Mouse (Mus musculus) testis, adult 2 months (tissue): ENCODE measurements around the gene Gm11127. TPM values are rescaled to one million over a fixed set of nuclear protein-coding genes. Genes with fewer than 3 reads are reported as not detected.

Experiments used
- H3K27ac ChIP-seq: fragments of 200-500 bp; 2 replicates; pipeline ENCODE4 v1.5.1; 2012; ENCODE audit warnings: low read depth, low read length; ENCODE audit not compliant: control insufficient read depth, insufficient read depth
- H3K27me3 ChIP-seq: fragments of 200-500 bp; 2 replicates; pipeline ENCODE4 v1.6.1; 2012; ENCODE audit warnings: mild to moderate bottlenecking, low read length, moderate library complexity; ENCODE audit not compliant: control insufficient read depth, insufficient read depth
- H3K36me3 ChIP-seq: fragments of 200-500 bp; 2 replicates; pipeline ENCODE4 v1.6.1; 2012; ENCODE audit warnings: mild to moderate bottlenecking, low read length; ENCODE audit not compliant: control insufficient read depth, insufficient read depth
- H3K4me1 ChIP-seq: fragments of 200-500 bp; 2 replicates; pipeline ENCODE4 v1.6.1; 2012; ENCODE audit warnings: low read length; ENCODE audit not compliant: control insufficient read depth, insufficient read depth
- H3K4me3 ChIP-seq: fragments of 200-500 bp; 2 replicates; pipeline ENCODE4 v1.5.1; 2012; ENCODE audit warnings: low read depth, mild to moderate bottlenecking, low read length, moderate library complexity, mixed read lengths; ENCODE audit not compliant: control insufficient read depth
- CTCF ChIP-seq: fragments of 200-500 bp; IDR thresholded peaks from 2 replicates; pipeline ENCODE4 v1.5.1; 2012; ENCODE audit warnings: low read depth, mild to moderate bottlenecking, inconsistent platforms, low read length, moderate library complexity; ENCODE audit not compliant: control insufficient read depth, insufficient read depth, insufficient replicate concordance
- POLR2A ChIP-seq: fragments of 200-500 bp; IDR thresholded peaks from 2 replicates; pipeline ENCODE4 v1.6.1; 2012; ENCODE audit warnings: low read depth, mild to moderate bottlenecking, inconsistent platforms, low read length, moderate library complexity; ENCODE audit not compliant: control insufficient read depth
- polyA plus RNA-seq: library from polyadenylated mRNA; depleted of rRNA; stranded (reverse); fragments of >200 nt; gene quantifications from 2 replicates; pipeline ENCODE4 v1.2.3, GENCODE M21; 2012

Gene Gm11127
- polyA plus RNA-seq, 1 experiment, result 0.22 TPM

DNA sequence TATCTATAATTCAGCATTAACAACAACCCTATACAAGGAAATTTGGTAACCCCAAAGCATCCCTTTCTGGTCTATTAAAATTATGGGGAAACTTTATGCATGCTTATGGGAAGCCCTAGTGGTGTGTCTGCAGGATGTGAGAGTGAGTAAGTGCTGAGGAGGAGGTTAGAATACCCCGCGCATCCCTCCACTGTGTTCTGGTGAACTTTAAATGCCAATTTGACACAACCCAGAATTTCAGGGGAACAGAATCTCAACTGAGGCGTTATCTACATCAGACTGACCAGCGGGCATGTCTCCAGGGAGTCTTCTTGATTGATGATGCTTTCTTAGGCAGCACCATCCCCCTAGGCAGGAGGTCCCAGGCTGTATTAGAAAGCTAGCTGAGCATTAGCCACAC, 32.3 kb downstream of the Gm11127 start:
- H3K27me3 ChIP-seq, result no peaks in the 10 kb centered on the region
- no peak overlapping the region for H3K4me3 ChIP-seq
- H3K4me1 ChIP-seq, result no peaks in the 10 kb centered on the region
- no peak for TF ChIP-seq POLR2A
- TF ChIP-seq CTCF, result no peak
- no peaks in the 10 kb centered on the region for H3K36me3 ChIP-seq
- H3K27ac ChIP-seq, result no peak overlapping the region

GRCm38 (mm10) chr17:36025197-36025596, 33.0 kb downstream of the Gm11127 start:
- Histone ChIP-seq H3K27me3 (no peaks in the 10 kb centered on the region), H3K36me3 (no peaks in the 10 kb centered on the region), H3K4me3 (no peak overlapping the region), H3K27ac (no peak overlapping the region), H3K4me1 (0 out of 2 replicates have a peak, but pooled peaks cover 1% of the 10 kb centered on the region)
- no peak for TF ChIP-seq POLR2A
- TF ChIP-seq CTCF, result no peak

DNA sequence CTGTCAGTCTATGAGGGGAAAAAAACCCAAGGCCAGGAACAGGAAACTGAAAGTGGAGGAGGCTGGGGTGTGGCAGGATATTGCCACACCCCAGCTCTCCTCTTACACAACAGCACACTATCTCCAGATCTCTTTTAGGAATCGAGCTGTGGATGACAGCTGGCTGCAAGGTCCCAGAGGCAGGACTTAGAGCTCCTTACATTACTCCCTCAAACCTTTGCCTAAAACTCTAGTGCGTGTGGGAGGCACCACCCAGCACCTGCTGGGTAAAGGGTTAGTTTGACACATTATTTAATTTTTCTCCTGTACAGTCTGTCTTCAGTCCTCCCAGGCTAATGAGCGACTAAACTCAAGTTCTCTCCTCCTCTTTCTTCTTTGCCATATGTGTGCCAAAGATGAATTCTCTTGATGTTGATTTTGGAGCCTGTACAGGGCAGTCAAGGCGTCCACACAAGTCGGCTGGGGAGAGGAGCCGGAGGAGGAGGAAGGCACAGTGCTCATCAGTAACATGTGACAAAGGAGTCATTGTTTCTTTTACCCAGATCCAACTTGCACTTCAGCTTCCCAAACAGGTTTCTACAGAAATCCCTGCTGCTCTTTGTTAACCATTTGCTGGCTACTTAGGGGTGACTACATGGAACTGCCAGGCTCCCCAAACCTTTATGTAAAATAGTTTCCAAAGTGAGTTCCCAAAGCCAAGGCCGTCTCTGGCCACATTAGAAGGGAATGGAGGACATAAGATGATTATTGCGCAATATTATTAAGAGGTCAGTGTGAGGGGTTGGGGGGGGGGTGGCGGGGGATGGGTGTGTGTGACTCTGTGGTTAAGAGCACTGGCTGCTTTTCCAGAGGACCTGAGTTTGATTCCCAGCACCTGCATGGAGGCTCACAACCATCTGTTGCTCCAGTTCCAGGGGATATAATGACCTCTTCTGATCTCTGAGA, 34.2 kb downstream of the Gm11127 start:
- Histone ChIP-seq H3K27me3 (no peaks in the 10 kb centered on the region), H3K36me3 (no peaks in the 10 kb centered on the region), H3K4me1 (0 out of 2 replicates have a peak, but pooled peaks cover 2% of the 10 kb centered on the region), H3K27ac (no peak overlapping the region; the same call in 1 of the 2 replicates), H3K4me3 (no peak overlapping the region)
- TF ChIP-seq CTCF, result no peak
- no peak for TF ChIP-seq POLR2A

DNA sequence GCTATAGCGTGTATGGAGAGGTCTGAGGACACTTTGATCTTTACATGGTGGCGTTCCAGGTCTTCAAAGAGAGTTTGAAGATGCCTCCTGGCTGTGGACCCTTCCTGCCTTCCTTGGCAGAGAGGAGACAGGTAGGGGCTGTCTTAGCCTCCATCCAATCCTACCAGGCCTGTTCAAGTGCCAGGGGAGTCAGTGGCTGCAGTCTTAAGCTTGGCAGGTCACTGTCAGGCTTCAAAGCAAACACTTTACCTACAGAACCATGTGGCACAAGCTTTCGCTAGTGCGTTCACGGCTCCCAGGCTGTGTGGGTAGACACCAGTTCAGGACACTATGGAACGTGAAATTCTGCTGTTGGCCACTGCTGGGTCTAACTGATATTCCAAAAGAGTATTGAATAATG, 35.2 kb downstream of the Gm11127 start:
- Histone ChIP-seq H3K27ac (no peak overlapping the region), H3K4me1 (0 out of 2 replicates have a peak, but pooled peaks cover 2% of the 10 kb centered on the region), H3K36me3 (no peaks in the 10 kb centered on the region), H3K4me3 (no peak overlapping the region), H3K27me3 (no peaks in the 10 kb centered on the region)
- TF ChIP-seq POLR2A (no peak), CTCF (no peak)

DNA sequence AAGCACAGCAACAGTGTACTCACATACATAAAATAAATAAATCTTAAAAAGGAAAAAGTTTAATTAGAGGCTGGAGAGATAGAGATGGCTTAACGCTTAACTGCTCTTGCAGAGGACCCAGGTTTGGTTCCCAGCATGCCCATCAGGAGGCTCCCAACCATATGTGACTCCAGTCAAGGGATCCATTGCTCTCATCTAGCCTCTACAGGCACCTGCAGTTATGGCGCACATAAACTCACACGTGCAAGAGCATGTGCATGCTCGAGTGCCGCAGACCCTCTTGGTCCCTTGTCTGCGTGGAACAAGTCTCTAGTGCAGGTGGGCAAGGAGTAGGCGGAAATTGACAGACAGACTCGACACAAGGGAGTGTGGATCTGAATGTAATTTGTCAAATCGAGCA, 36.1 kb downstream of the Gm11127 start:
- Histone ChIP-seq H3K4me3 (no peak overlapping the region), H3K36me3 (no peaks in the 10 kb centered on the region), H3K27ac (no peak overlapping the region), H3K27me3 (no peaks in the 10 kb centered on the region), H3K4me1 (0 out of 2 replicates have a peak, but pooled peaks cover 2% of the 10 kb centered on the region)
- TF ChIP-seq CTCF (no peak), POLR2A (no peak)

DNA sequence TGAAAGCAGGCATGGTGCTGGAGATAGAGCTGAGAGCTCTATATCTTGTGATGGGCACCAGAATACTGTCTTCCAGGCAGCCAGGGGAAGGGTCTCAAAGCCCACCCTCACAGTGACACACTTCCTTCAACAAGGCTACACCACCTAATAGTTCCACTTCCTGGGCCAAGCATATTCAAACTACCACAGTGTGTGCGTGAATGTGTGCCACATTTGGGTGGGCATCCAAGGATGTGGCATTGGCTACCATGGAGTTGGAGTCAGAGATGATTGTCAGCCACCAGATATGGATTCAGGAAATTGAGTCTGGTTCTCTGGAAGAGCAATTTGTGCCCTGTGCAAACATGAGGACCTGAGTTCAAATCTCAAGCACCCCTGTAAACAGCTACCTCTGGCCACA, 36.9 kb downstream of the Gm11127 start:
- no peak for TF ChIP-seq CTCF
- no peak for TF ChIP-seq POLR2A
- H3K27me3 ChIP-seq, result no peaks in the 10 kb centered on the region
- no peaks in the 10 kb centered on the region for H3K36me3 ChIP-seq
- no peak overlapping the region for H3K27ac ChIP-seq
- H3K4me3 ChIP-seq, result no peak overlapping the region
- 0 out of 2 replicates have a peak, but pooled peaks cover 2% of the 10 kb centered on the region for H3K4me1 ChIP-seq

- Histone ChIP-seq H3K4me1 (0 out of 2 replicates have a peak, but pooled peaks cover 2% of the 10 kb centered on the region), H3K36me3 (no peaks in the 10 kb centered on the region), H3K27ac (peak within 1 kb of the TSS; percentile 23), H3K4me3 (no peak within 1 kb of the TSS), H3K27me3 (no peaks in the 10 kb centered on the region)
- TF ChIP-seq POLR2A (no peak), CTCF (no peak)
These were observed 37.7 kb downstream of the Gm11127 start, which contains the start of gene H2-T24 for GRCm38 (mm10) chr17:36020191-36021073. H2-T24 (minus strand) TSS chr17:36020560.
